Mouse (Mus musculus): ENCODE results near the gene Cbx1. TPM values are rescaled to one million over a fixed set of nuclear protein-coding genes. Genes with fewer than 3 reads are reported as not detected.
A peak's percentile ranks its signal among the peaks of the same experiment; 100 is the strongest.

The Cbx1 gene
- polyA plus RNA-seq, 1 experiment from 2014 or later, result 24.7 TPM

DNA sequence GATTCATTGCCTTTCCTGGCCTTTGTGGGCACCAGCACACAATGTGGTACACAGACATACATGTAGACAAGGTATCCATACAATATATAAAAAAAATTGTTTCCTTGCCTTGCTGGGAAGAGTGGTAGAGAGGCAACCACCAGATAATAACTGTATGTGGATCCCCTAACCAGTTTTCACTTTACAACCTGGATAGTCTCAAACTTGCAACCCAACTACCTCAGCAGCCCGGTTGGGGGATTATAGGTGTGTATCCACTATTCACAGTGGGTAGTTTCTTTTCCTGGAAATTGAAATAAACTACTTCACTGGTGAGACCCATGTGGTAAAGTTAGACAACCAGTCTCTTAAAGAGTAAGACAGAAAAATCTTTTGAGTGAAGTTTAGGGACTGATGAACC, 27.6 kb downstream of the Cbx1 start:
- peaks cover 46% of the 10 kb centered on the region for H3K36me3 ChIP-seq (ENCODE audit: control insufficient read depth, insufficient read depth)
- WGBS (ENCODE audit: insufficient replicate concordance), result 85% methylated on average over 1 of the region's 1 CpGs
- H3K9me3 ChIP-seq (replicated peaks; ENCODE audit: control insufficient read depth, low read length), result no peaks in the 10 kb centered on the region
- no peaks in the 10 kb centered on the region for H3K27me3 ChIP-seq (ENCODE audit: control insufficient read depth, insufficient read depth, low read depth, low read length)
- no peak overlapping the region for H3K9ac ChIP-seq (ENCODE audit: low read depth, low read length)
- no peak for ATAC-seq (ENCODE audit: low read depth)
- no peak overlapping the region for H3K27ac ChIP-seq (ENCODE audit: low read length)
- H3K4me3 ChIP-seq (ENCODE audit: low read depth, low read length), result no peak overlapping the region
- H3K4me1 ChIP-seq (ENCODE audit: control insufficient read depth, low read depth, low read length), result no peaks in the 10 kb centered on the region
- no peak overlapping the region for H3K4me2 ChIP-seq (ENCODE audit: low read depth, low read length)

DNA sequence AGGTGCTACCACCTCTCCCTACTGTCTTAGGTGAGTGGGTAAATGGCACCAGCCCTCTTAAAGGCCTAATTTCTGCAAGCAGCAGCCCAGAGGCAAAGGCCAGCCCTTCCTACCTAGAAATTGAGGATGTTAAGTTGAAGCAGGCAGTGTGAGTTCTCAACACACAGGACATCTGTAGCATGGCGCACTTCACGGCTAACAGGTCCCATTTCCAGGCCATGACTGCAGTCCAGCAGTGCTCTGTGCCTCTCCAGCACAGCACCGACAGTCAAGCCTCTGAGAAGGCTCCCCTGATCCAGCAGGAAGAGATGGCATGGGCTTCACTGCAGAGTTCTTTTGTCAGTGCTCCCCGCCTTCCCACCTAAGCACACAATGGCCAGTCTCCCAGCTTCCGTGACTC, 28.1 kb downstream of the Cbx1 start:
- Histone ChIP-seq H3K36me3 (ENCODE audit: control insufficient read depth, insufficient read depth) (peaks cover 51% of the 10 kb centered on the region), H3K4me3 (ENCODE audit: low read depth, low read length) (no peak overlapping the region), H3K4me2 (ENCODE audit: low read depth, low read length) (no peak overlapping the region), H3K27me3 (ENCODE audit: control insufficient read depth, insufficient read depth, low read depth, low read length) (no peaks in the 10 kb centered on the region), H3K4me1 (ENCODE audit: control insufficient read depth, low read depth, low read length) (no peaks in the 10 kb centered on the region), H3K9ac (ENCODE audit: low read depth, low read length) (no peak overlapping the region), H3K27ac (ENCODE audit: low read length) (no peak overlapping the region), H3K9me3 (replicated peaks; ENCODE audit: control insufficient read depth, low read length) (no peaks in the 10 kb centered on the region)
- ATAC-seq (ENCODE audit: low read depth), result no peak
- WGBS (ENCODE audit: insufficient replicate concordance), result 89% methylated on average over 5 of the region's 5 CpGs

DNA sequence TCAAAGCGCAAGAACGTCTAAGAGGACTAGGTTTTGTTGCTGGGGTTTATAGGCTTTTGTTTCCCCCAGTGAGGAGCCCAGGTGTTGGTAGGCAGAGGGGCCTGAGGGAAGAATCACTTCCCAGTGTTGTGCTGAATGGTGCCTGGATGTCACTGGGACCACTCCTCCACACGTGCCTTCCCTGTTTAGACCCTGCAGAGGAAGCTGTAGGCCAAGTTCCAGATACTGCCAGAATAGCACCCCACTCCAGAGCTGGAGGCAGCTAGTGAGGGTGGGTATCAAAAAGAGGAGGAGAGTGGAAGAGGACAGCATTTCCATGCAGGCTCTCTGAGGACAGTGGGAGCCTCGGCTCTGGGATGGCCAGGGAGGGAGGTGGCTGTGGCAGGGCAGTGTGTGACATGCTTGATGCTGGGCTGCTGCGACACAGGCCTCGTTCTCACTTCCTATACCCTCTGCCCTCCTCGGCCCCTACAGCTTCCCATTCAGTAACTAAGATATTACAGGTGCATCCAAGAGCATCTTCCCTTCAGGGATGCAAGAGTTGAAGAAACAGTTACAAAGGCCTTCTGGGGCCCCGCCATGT, 29.3 kb downstream of the Cbx1 start:
- no peak for ATAC-seq (ENCODE audit: low read depth)
- Histone ChIP-seq H3K4me1 (ENCODE audit: control insufficient read depth, low read depth, low read length) (peaks cover 10% of the 10 kb centered on the region), H3K27me3 (ENCODE audit: control insufficient read depth, insufficient read depth, low read depth, low read length) (no peaks in the 10 kb centered on the region), H3K4me3 (ENCODE audit: low read depth, low read length) (no peak overlapping the region), H3K27ac (ENCODE audit: low read length) (no peak overlapping the region), H3K9ac (ENCODE audit: low read depth, low read length) (no peak overlapping the region), H3K9me3 (replicated peaks; ENCODE audit: control insufficient read depth, low read length) (no peaks in the 10 kb centered on the region), H3K4me2 (ENCODE audit: low read depth, low read length) (no peak overlapping the region), H3K36me3 (ENCODE audit: control insufficient read depth, insufficient read depth) (peaks cover 51% of the 10 kb centered on the region)
- WGBS (ENCODE audit: insufficient replicate concordance), result 82% methylated on average over 8 of the region's 8 CpGs

DNA sequence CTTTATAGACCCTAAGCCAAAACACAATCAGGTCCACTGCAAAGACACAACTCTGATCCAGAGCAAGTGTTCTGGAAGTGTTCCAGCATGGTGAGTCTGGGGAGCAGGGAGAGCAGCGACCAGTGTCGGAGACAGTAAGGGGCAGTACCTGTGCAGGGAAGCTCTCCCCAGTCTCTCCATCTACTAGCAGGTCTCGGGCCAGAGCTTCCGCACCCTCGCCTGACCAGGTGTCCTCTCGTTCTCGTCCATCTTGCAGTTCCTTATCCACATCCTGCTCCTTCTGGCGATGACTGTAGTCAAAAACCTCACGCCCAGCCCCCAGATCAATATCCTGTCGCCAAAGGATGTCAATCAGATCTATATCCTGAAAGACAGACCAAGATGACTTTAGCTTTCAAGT, 33.0 kb downstream of the Cbx1 start:
- Histone ChIP-seq H3K4me2 (ENCODE audit: low read depth, low read length) (no peak overlapping the region), H3K4me3 (ENCODE audit: low read depth, low read length) (no peak overlapping the region), H3K9ac (ENCODE audit: low read depth, low read length) (no peak overlapping the region), H3K9me3 (replicated peaks; ENCODE audit: control insufficient read depth, low read length) (no peaks in the 10 kb centered on the region), H3K27me3 (ENCODE audit: control insufficient read depth, insufficient read depth, low read depth, low read length) (no peaks in the 10 kb centered on the region), H3K4me1 (ENCODE audit: control insufficient read depth, low read depth, low read length) (peaks cover 46% of the 10 kb centered on the region), H3K36me3 (ENCODE audit: control insufficient read depth, insufficient read depth) (peaks cover 48% of the 10 kb centered on the region), H3K27ac (ENCODE audit: low read length) (no peak overlapping the region)
- no peak for ATAC-seq (ENCODE audit: low read depth)
- WGBS (ENCODE audit: insufficient replicate concordance), result 84% methylated on average over 10 of the region's 10 CpGs

DNA sequence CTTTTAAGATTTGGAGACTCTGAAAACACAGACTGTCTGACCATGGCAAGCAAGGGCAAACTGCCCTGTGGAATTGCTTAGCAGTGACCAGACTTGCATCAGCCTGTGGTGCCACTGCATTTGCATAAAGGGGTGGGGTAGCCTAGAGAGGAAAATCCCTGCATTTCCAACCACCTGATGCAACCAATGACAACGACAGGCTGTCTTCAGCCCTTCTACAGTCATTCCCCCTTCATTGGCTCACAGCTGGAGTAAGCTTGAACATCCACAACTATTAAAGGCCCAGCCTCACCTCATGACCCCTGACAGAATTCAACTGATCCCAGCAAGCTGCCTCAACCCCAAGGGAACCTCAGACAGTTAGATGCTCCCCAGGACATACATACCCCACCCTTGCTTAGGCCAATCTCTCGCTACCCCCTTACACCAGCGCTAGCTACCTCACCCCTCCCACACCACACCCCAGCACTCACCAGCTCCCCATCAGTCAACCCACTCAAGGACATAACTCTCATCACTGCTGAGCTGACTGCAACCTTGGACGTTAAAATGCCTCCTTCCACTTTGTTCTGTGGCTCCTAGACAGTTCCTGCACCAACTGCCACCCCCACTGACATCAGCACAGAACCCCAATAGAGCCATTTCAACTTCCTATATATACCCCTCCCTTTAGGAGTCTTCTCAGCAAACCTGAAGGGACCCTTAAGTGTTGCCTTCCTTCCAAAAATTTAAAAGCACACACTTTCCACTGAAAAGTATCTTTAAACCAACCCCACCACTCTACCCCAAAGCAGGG, 33.9 kb downstream of the Cbx1 start:
- 46% methylated on average over 4 of the region's 4 CpGs for WGBS (ENCODE audit: insufficient replicate concordance)
- Histone ChIP-seq H3K36me3 (ENCODE audit: control insufficient read depth, insufficient read depth) (peaks cover 41% of the 10 kb centered on the region), H3K9me3 (replicated peaks; ENCODE audit: control insufficient read depth, low read length) (no peaks in the 10 kb centered on the region), H3K4me3 (ENCODE audit: low read depth, low read length) (no peak overlapping the region; the same call in 1 of the 2 replicates), H3K27me3 (ENCODE audit: control insufficient read depth, insufficient read depth, low read depth, low read length) (no peaks in the 10 kb centered on the region), H3K4me1 (ENCODE audit: control insufficient read depth, low read depth, low read length) (peaks cover 55% of the 10 kb centered on the region), H3K9ac (ENCODE audit: low read depth, low read length) (no peak overlapping the region), H3K4me2 (ENCODE audit: low read depth, low read length) (peak overlapping the region; percentile 76), H3K27ac (ENCODE audit: low read length) (peak overlapping the region; percentile 45; the same call in 1 of the 2 replicates)
- ATAC-seq (ENCODE audit: low read depth), result peak; percentile 31

DNA sequence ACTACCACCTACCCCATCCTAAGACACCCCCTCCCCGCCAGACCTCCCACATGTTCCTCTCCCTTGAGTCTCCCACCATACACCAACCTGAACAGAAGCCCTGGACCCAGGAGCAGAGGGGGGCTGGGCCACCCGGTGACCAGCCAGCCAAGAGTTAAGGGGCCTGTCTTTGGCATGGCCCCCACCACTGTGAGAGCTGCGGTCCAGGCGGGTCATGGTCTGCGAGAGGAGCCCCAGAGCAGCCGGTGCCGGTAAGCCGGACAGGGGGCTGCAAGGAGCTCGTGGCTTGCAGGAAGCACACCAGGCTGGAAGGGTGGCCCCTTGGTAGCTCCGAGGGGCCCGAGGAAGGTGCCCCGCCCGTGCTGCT, 34.5 kb downstream of the Cbx1 start:
- Histone ChIP-seq H3K27ac (ENCODE audit: low read length) (no peak overlapping the region), H3K27me3 (ENCODE audit: control insufficient read depth, insufficient read depth, low read depth, low read length) (no peaks in the 10 kb centered on the region), H3K4me3 (ENCODE audit: low read depth, low read length) (peak overlapping the region; percentile 52), H3K4me2 (ENCODE audit: low read depth, low read length) (peak overlapping the region; percentile 76), H3K4me1 (ENCODE audit: control insufficient read depth, low read depth, low read length) (peaks cover 60% of the 10 kb centered on the region), H3K9ac (ENCODE audit: low read depth, low read length) (peak overlapping the region; percentile 8; the same call in 1 of the 2 replicates), H3K36me3 (ENCODE audit: control insufficient read depth, insufficient read depth) (peaks cover 37% of the 10 kb centered on the region), H3K9me3 (replicated peaks; ENCODE audit: control insufficient read depth, low read length) (no peaks in the 10 kb centered on the region)
- WGBS (ENCODE audit: insufficient replicate concordance), result 19% methylated on average over 12 of the region's 13 CpGs
- peak; percentile 2; the same call in 1 of the 2 replicates for ATAC-seq (ENCODE audit: low read depth)

DNA sequence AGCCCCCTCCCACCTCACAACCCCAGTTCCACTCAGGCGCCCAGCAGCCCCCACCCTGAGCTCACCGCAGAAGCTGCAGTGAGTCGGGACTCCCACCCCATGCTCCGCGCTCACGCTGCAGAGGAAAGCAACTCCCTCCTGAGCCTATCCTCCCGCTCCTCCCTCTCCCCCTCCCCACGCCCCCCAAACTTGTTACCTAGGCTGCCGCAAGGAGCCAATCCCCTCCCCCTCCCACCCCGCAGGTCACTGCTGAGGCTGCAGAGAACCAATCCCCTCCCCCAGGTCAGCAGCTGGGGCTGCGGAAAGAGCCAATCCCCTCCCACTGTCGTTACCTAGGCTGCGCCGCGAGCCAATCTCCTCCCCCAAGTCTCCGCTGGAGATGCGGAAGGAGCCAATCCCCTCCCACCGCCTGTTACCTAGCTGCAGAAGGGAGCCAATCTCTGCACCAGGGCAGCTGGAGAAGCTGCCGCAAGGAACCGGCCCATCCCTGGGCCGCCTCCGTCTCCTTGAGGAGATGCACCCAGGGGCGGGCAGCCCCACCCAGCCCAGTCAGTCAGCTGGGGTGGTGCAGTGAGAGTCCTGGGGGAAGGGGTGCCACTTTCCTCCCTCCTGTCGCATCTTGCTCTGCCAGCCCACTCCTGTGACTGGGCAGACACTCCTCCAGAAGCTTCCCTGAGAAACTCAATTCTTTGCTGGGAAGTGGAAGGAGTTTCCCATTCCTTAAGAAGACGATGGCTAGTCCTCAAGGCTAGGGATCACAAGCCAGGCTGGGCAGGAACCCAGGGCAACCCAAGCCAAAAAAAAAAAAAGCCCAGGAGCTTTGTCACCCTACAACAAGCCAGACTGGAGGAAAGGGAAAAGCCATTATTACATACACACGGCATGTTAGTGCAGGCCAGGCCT, 35.2 kb downstream of the Cbx1 start:
- H3K4me1 ChIP-seq (ENCODE audit: control insufficient read depth, low read depth, low read length), result peaks cover 64% of the 10 kb centered on the region
- peak overlapping the region; percentile 30; the same call in 1 of the 2 replicates for H3K9ac ChIP-seq (ENCODE audit: low read depth, low read length)
- no peaks in the 10 kb centered on the region for H3K9me3 ChIP-seq (replicated peaks; ENCODE audit: control insufficient read depth, low read length)
- H3K27ac ChIP-seq (ENCODE audit: low read length), result peak overlapping the region; percentile 49; the same call in 1 of the 2 replicates
- peak overlapping the region; percentile 52 for H3K4me3 ChIP-seq (ENCODE audit: low read depth, low read length)
- no peaks in the 10 kb centered on the region for H3K27me3 ChIP-seq (ENCODE audit: control insufficient read depth, insufficient read depth, low read depth, low read length)
- WGBS (ENCODE audit: insufficient replicate concordance), result 2% methylated on average over 25 of the region's 26 CpGs
- H3K36me3 ChIP-seq (ENCODE audit: control insufficient read depth, insufficient read depth), result peaks cover 33% of the 10 kb centered on the region
- peak; percentile 88 for ATAC-seq (ENCODE audit: low read depth)
- peak overlapping the region; percentile 76 for H3K4me2 ChIP-seq (ENCODE audit: low read depth, low read length)

DNA sequence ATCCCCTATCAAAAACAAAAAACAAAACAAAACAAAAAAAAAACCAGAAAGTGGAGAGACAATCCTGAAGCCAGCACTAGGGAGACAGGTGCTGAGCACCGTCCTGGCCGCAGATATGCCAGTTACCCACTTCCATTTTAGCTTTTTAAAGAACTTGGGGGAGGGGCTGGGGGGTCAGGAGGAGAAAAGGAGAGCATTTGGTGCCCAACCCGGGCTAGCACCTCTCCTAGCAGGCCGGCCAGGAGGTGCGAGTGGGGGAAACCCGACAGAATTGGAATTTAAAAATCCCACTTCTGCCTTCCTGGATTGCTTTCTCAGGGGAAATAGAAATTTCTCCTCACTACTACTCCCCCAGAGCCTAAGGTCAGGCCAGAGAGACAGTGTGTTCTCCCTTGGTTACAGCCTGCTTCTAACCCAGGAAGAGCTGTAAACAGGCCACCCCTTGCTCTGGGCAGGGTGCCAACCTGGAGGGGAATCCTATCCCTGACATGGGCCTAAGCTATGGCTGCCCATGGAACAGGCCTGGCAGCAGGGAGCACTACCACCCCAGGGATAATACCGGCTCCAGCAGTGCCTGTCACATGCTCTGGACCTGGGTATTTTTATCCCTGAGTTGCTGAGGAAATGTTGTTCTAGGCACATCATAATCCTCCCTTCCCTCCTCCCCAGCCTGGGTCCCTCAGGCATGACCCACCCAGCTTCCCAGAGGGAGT, 36.0 kb downstream of the Cbx1 start:
- peaks cover 64% of the 10 kb centered on the region for H3K4me1 ChIP-seq (ENCODE audit: control insufficient read depth, low read depth, low read length)
- H3K4me2 ChIP-seq (ENCODE audit: low read depth, low read length), result peak overlapping the region; percentile 76
- H3K9me3 ChIP-seq (replicated peaks; ENCODE audit: control insufficient read depth, low read length), result no peaks in the 10 kb centered on the region
- H3K9ac ChIP-seq (ENCODE audit: low read depth, low read length), result peak overlapping the region; percentile 40; the same call in 1 of the 2 replicates
- no peak for ATAC-seq (ENCODE audit: low read depth)
- H3K27me3 ChIP-seq (ENCODE audit: control insufficient read depth, insufficient read depth, low read depth, low read length), result no peaks in the 10 kb centered on the region
- peak overlapping the region; percentile 52; the same call in 1 of the 2 replicates for H3K4me3 ChIP-seq (ENCODE audit: low read depth, low read length)
- peaks cover 25% of the 10 kb centered on the region for H3K36me3 ChIP-seq (ENCODE audit: control insufficient read depth, insufficient read depth)
- peak overlapping the region; percentile 49; the same call in 1 of the 2 replicates for H3K27ac ChIP-seq (ENCODE audit: low read length)
- WGBS (ENCODE audit: insufficient replicate concordance), result 51% methylated on average over 7 of the region's 7 CpGs

Measured in liver, embryonic 16.5 days (tissue).